In the genomic region with DNA sequence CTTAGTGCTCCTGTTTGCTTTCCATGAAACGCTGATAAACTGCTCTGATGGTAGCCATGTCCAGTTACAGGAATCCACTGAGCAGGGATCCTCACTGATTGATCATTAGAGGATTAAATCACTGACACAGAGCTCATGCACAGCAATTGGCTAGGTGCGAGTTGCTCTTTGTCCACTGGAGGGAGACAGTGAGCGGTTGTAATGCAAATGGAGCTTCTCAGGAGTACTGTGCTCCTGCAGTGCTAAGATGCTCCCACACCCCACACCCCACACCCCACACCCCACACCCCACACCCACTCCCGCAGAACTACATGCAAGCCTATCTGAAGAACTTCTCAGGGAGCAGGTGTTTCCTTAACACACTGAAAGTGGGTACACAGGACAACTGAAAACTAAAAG, we compare ENCODE assay signal across 9 mouse cellular contexts. TPM values are rescaled to one million over a fixed set of nuclear protein-coding genes. Genes with fewer than 3 reads are reported as not detected.
A peak's percentile ranks its signal among the peaks of the same experiment; 100 is the strongest.
DNase-seq lines count a peak whose midpoint lies in the region; ATAC-seq and TF ChIP-seq lines count a peak whose summit lies in the region.
"Not testable (repeated sequence)": the region's sequence is repeated elsewhere in the genome, so short reads cannot be mapped to it uniquely, and the experiment has no call there.
"Had no signal": no experiment of that assay in that cellular context is flagged by ENCODE, and none has a peak within 500 bp of the region (broad histone marks: within the 10 kb centered on the region; RNA-seq: fewer than 3 reads in every experiment).

No protein-coding gene starts in this region.

- TF ChIP-seq CTCF in kidney, postnatal 0 days (IDR thresholded peaks at IDR 0.05; ENCODE audit: low read depth), result peak; percentile 65
- peak; percentile 66 for TF ChIP-seq CTCF in midbrain, postnatal 0 days (IDR thresholded peaks at IDR 0.05)

- not testable (repeated sequence) for H3K36me3 ChIP-seq in forebrain, embryonic 10.5 days (replicated peaks); kidney, postnatal 0 days (ENCODE audit: insufficient read depth, low read length); limb, embryonic 12.5 days; midbrain, postnatal 0 days (ENCODE audit: insufficient read depth, low read length)

- not testable (repeated sequence) for H3K4me3 ChIP-seq in forebrain, embryonic 10.5 days; kidney, postnatal 0 days (replicated peaks; ENCODE audit: low read depth, low read length); limb, embryonic 12.5 days (replicated peaks); midbrain, postnatal 0 days (ENCODE audit: low read depth, low read length)

- 5% methylated on average over 4 of the region's 4 CpGs for WGBS in forebrain, embryonic 10.5 days
- 5% methylated on average over 4 of the region's 4 CpGs for WGBS in kidney, postnatal 0 days
- 9% methylated on average over 4 of the region's 4 CpGs for WGBS in limb, embryonic 12.5 days
- WGBS in midbrain, postnatal 0 days, result 7% methylated on average over 4 of the region's 4 CpGs

- peak; percentile 21; the same call in 1 of the 2 replicates for ATAC-seq in kidney, postnatal 0 days (replicated peaks; ENCODE audit: low FRiP score, low read depth)
- ATAC-seq in limb, embryonic 12.5 days (ENCODE audit: insufficient number of reproducible peaks, insufficient read depth, low FRiP score, low TSS enrichment, low read depth), result 0 out of 2 replicates have a peak, but pooled peaks have one; percentile 42
- ATAC-seq in midbrain, postnatal 0 days (ENCODE audit: low FRiP score), result not testable (repeated sequence)

- DNase-seq in 416B (ENCODE audit: low read depth), result peak; percentile 42
- peak; percentile 65 for DNase-seq in adrenal gland, postnatal 25 days
- peak; percentile 48 for DNase-seq in forebrain, embryonic 10.5 days (ENCODE audit: extremely low spot score, low spot score)
- peak; percentile 50 to 75 for DNase-seq in heart, postnatal 14 days
- DNase-seq in kidney, postnatal 0 days (ENCODE audit: low spot score), result not testable (repeated sequence)
- peak; percentile 39 for DNase-seq in midbrain, postnatal 0 days (ENCODE audit: low spot score)
- DNase-seq in spleen, adult 18-20 months, result peak; percentile 48 to 68

- not testable (repeated sequence) for H3K4me2 ChIP-seq in kidney, postnatal 0 days (ENCODE audit: low read length); limb, embryonic 12.5 days; midbrain, postnatal 0 days (ENCODE audit: low read depth, low read length, poor library complexity, severe bottlenecking)

- H3K9me3 ChIP-seq in forebrain, embryonic 10.5 days; kidney, postnatal 0 days (replicated peaks; ENCODE audit: low read length); limb, embryonic 12.5 days; midbrain, postnatal 0 days (ENCODE audit: low read length): not testable (repeated sequence)

- H3K27me3 ChIP-seq in forebrain, embryonic 10.5 days (ENCODE audit: poor library complexity, severe bottlenecking); kidney, postnatal 0 days (ENCODE audit: insufficient read depth, low read length); limb, embryonic 12.5 days; midbrain, postnatal 0 days (ENCODE audit: insufficient read depth, low read length): not testable (repeated sequence)

- not testable (repeated sequence) for H3K27ac ChIP-seq in forebrain, embryonic 10.5 days; kidney, postnatal 0 days; limb, embryonic 12.5 days; midbrain, postnatal 0 days (ENCODE audit: low read depth, low read length)

- intact Hi-C loops in heart, postnatal 14 days (cut with DNase I), result loop anchor here (5.0 kb wide), 1 partner anchor 130 kb away; no protein-coding TSS in a partner anchor

- not testable (repeated sequence) for H3K4me1 ChIP-seq in forebrain, embryonic 10.5 days; kidney, postnatal 0 days (replicated peaks; ENCODE audit: insufficient read depth, low read length); limb, embryonic 12.5 days (replicated peaks); midbrain, postnatal 0 days (ENCODE audit: insufficient read depth, low read length)

- H3K9ac ChIP-seq in kidney, postnatal 0 days (ENCODE audit: low read depth, low read length); limb, embryonic 12.5 days (replicated peaks); midbrain, postnatal 0 days (replicated peaks; ENCODE audit: low read length, poor library complexity, severe bottlenecking): not testable (repeated sequence)

RNA-seq across cellular contexts. Expression of a gene that starts 10.7 kb away (rescaled TPM):
- 0.38 and 0.49 TPM in 2 replicates for total RNA-seq in adrenal gland, postnatal 25 days (2021)
- polyA plus RNA-seq in forebrain, embryonic 10.5 days (2016; fragmentation: Nextera tagmentation; extraction: Ambion mirVana), result not detected in 2 replicates
- total RNA-seq in heart, postnatal 14 days (2021), result under 1 TPM; 0.32 to 0.48 TPM
- 1.1 and 1.2 TPM in 2 replicates for polyA plus RNA-seq in kidney, postnatal 0 days (2015; fragmentation: Nextera tagmentation; extraction: Ambion mirVana)
- polyA plus RNA-seq in limb, embryonic 12.5 days (2016; fragmentation: Nextera tagmentation; extraction: Ambion mirVana), result 0.16 TPM in 1 of 2 replicates, not detected in the other
- total RNA-seq in midbrain, postnatal 0 days (2014; rRNA removed), result 0.49 and 0.99 TPM in 2 replicates
- polyA plus RNA-seq in midbrain, postnatal 0 days (2015; fragmentation: Nextera tagmentation; extraction: Ambion mirVana), result 1.0 and 1.1 TPM in 2 replicates
- polyA plus RNA-seq: C2C12 had no signal
